Mouse (Mus musculus): ENCODE data around the gene Nfix.

DNA sequence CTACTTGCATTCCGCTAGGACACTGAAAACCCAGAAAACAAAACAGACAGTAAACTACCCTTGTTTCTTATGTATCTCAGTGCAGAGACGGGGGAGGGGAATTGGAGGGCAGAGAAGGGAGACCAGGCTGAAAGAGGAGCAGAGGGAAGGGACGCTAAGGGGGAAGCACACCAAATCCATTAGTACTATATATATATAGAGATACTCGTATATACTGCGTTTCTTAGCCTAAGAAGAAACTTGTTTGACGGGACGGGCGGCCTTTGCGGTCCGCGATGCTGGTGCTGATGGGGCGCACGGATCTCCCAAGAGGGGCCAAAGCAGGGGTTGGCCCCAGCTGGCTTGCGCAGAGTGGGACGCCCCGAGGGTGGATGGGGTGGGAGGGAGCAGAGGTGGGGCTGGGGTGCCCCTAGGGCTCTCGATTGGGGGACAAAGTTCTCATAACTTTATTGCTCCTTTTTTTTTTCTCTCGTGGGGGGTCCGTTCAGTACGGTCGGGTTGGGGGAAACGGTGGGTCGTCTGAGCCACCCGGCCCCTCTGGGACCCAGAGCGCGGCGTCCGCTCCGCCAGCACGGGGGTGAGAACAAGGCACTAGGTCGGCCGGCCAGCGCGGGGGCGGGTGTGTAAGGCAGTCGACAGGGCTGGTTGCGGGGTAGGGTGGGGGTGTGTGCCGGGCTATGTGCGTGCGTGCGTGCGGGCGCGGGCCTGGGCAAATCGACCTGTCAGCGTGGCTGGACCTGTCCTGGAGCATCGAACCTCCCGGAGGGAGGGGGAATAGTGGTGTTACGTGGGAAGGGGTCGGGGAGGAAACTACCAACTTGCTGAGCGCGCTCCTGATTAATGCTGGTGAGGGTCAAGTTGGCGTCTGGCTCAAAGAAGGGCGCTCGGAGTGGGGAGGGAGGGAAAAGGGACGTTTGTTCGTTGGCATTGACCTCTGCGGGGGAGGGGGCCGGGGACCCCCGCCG, 95.0 kb downstream of the Nfix start:
- TF ChIP-seq CTCF (IDR thresholded peaks at IDR 0.05; ENCODE audit: borderline replicate concordance, extremely low read depth, insufficient read depth, insufficient read length) (no peak), POLR2A (IDR thresholded peaks at IDR 0.05; ENCODE audit: borderline replicate concordance, extremely low read depth, insufficient read depth, insufficient read length, poor library complexity, severe bottlenecking) (no peak)

Data from brain, embryonic 14.5 days (tissue).